Mouse (Mus musculus): ENCODE results near the gene Defb48. TPM values are rescaled to one million over a fixed set of nuclear protein-coding genes. Genes with fewer than 3 reads are reported as not detected.

Gene Defb48
- polyA plus RNA-seq (2015; fragmentation: Nextera tagmentation; extraction: Ambion mirVana): not detected in 2 replicates

DNA sequence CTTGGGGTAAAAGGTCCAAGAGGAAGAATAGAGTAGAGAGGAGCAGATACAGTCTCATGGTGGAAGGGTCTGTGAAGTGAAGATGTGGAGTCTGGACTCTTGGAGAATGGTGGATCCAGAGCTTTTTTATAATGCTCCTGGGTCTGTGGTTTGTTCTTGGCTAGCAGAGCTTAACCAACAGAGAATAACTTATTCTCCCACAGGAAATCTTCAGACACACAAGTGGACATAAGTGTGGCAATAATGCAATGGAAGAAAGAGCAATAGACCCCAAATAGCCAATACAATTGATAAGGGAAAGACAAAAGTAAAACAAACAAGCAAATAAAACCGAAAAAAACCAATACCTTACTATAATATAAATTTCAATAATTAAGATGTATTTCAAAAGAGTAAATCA lies at the start of gene Defb48:
Gene Defb48 (minus strand): TSS at position 101 of the 400 bp plus-strand sequence.
- Histone ChIP-seq H3K4me1 (ENCODE audit: control insufficient read depth, low read depth, low read length) (no peaks in the 10 kb centered on the region), H3K9me3 (replicated peaks; ENCODE audit: control insufficient read depth, low read length) (no peaks in the 10 kb centered on the region), H3K4me2 (ENCODE audit: low read depth, low read length) (no peak within 1 kb of the TSS), H3K9ac (ENCODE audit: low read depth, low read length) (no peak within 1 kb of the TSS), H3K36me3 (ENCODE audit: control insufficient read depth, insufficient read depth) (no peaks in the 10 kb centered on the region), H3K4me3 (ENCODE audit: low read depth, low read length) (no peak within 1 kb of the TSS), H3K27me3 (ENCODE audit: control insufficient read depth, insufficient read depth, low read depth, low read length) (no peaks in the 10 kb centered on the region), H3K27ac (ENCODE audit: low read length) (no peak within 1 kb of the TSS)
- ATAC-seq (ENCODE audit: low read depth): no peak
- WGBS (ENCODE audit: insufficient replicate concordance): 46% methylated on average over 1 of the region's 1 CpGs

DNA sequence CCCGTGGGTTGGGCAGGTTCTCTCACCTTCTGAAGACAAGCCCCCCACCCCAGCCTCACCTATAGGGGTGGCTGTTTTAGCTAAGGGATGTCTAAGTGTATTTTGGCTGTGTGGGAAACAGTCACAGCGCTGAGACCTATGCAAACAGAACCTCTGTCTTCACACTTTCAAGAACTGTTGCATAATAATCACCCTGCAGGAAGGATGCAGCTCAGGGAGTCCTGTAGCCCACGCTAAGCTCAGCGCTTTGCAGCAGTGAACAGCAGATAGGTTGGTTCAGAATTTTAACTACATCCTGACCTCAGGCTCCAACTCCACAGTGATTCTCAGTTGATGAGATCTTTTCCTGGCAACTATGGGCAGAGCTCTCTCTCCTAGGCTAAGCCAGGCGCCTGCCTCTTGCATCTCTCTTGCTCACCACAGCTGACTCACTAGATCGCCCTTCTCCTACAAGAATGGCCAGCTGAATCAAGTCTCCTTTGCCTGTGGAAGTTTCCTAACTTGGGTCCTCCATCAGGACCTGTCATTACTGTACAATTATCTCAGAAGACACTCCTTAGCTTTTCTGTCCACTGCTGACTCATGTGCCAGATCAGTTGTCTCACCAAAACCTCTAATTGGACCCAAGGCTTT lies 36.3 kb upstream of the Defb48 start:
- WGBS (ENCODE audit: insufficient replicate concordance): 37% methylated on average over 6 of the region's 6 CpGs
- Histone ChIP-seq H3K4me2 (ENCODE audit: low read depth, low read length) (no peak overlapping the region), H3K9me3 (replicated peaks; ENCODE audit: control insufficient read depth, low read length) (no peaks in the 10 kb centered on the region), H3K36me3 (ENCODE audit: control insufficient read depth, insufficient read depth) (no peaks in the 10 kb centered on the region), H3K27me3 (ENCODE audit: control insufficient read depth, insufficient read depth, low read depth, low read length) (no peaks in the 10 kb centered on the region), H3K4me3 (ENCODE audit: low read depth, low read length) (no peak overlapping the region), H3K27ac (ENCODE audit: low read length) (no peak overlapping the region), H3K9ac (ENCODE audit: low read depth, low read length) (no peak overlapping the region), H3K4me1 (ENCODE audit: control insufficient read depth, low read depth, low read length) (no peaks in the 10 kb centered on the region)
- no peak for ATAC-seq (ENCODE audit: low read depth)

DNA sequence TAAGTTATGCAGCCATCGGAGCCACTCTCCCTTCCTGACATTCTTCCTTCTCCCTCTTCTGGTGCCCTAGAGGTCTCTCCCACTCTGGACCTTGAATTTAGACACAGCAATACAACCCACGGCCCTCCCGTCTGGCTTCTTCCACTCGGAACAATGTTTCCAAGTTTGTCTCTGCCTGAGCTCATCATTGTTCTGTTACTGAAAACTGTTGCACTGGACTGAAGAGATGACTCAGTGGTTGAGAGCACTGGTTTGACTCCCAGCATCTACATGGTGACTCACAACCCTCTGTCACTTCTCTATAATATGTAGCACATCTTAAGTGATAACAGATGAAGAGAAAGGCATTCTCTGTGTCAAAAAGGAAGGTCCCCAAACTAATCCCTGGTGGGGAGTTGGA lies 30.4 kb upstream of the Defb48 start:
- H3K27me3 ChIP-seq (ENCODE audit: control insufficient read depth, insufficient read depth, low read depth, low read length): no peaks in the 10 kb centered on the region
- H3K27ac ChIP-seq (ENCODE audit: low read length): no peak overlapping the region
- ATAC-seq (ENCODE audit: low read depth): no peak
- H3K9me3 ChIP-seq (replicated peaks; ENCODE audit: control insufficient read depth, low read length): no peaks in the 10 kb centered on the region; the same call in 1 of the 2 replicates
- no peaks in the 10 kb centered on the region for H3K4me1 ChIP-seq (ENCODE audit: control insufficient read depth, low read depth, low read length)
- no peak overlapping the region for H3K9ac ChIP-seq (ENCODE audit: low read depth, low read length)
- WGBS (ENCODE audit: insufficient replicate concordance): 63% methylated on average over 4 of the region's 4 CpGs
- H3K4me2 ChIP-seq (ENCODE audit: low read depth, low read length): no peak overlapping the region
- H3K36me3 ChIP-seq (ENCODE audit: control insufficient read depth, insufficient read depth): no peaks in the 10 kb centered on the region
- no peak overlapping the region for H3K4me3 ChIP-seq (ENCODE audit: low read depth, low read length)

DNA sequence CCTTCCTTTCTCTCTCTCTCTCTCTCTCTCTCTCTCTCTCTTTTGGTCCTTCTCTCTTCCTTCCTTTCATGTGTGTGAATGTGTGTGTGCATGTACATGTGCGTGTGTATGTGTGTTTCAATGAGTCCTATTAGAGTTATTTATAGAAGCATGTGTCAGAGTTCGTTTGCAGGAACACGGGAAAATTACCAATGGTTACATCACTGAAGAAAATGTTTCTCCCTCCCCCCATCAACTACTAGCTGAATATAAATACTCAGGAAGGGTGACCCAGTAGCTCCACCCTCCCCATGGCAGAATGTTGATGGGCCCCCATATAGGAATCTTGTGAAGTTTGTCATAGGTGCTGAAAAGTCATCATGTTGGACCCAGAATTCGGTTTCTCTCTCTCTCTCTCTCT lies 28.8 kb upstream of the Defb48 start:
- Histone ChIP-seq H3K27ac (ENCODE audit: low read length) (no peak overlapping the region), H3K9me3 (replicated peaks; ENCODE audit: control insufficient read depth, low read length) (no peaks in the 10 kb centered on the region; the same call in 1 of the 2 replicates), H3K27me3 (ENCODE audit: control insufficient read depth, insufficient read depth, low read depth, low read length) (no peaks in the 10 kb centered on the region), H3K9ac (ENCODE audit: low read depth, low read length) (no peak overlapping the region), H3K4me1 (ENCODE audit: control insufficient read depth, low read depth, low read length) (no peaks in the 10 kb centered on the region), H3K36me3 (ENCODE audit: control insufficient read depth, insufficient read depth) (no peaks in the 10 kb centered on the region), H3K4me2 (ENCODE audit: low read depth, low read length) (no peak overlapping the region), H3K4me3 (ENCODE audit: low read depth, low read length) (no peak overlapping the region)
- ATAC-seq (ENCODE audit: low read depth): no peak
- 55% methylated on average over 4 of the region's 4 CpGs for WGBS (ENCODE audit: insufficient replicate concordance)

DNA sequence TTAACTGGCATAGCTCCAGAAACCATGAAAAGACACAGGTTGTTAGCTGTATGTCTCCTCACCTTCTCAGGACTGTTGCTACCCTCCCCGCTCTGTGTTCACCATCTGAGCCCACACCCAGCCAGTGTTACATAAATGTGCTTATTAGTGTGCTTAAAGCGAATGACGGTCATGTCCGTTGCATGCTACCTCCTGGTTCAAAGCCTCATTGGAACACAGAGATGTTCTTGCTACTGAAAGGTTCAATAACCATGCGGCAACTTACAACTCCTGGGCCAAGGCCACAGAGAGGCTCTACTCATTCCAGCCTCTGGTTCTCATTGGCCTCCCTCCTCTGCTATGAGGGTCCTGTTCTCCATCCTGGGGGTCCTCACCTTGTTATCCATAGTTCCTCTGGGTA lies 27.2 kb upstream of the Defb48 start, which contains the start of gene Defb43:
Gene Defb43 (plus strand): TSS at position 301 of the 400 bp plus-strand sequence.
- Histone ChIP-seq H3K9me3 (replicated peaks; ENCODE audit: control insufficient read depth, low read length) (no peaks in the 10 kb centered on the region; the same call in 1 of the 2 replicates), H3K4me3 (ENCODE audit: low read depth, low read length) (no peak within 1 kb of the TSS), H3K36me3 (ENCODE audit: control insufficient read depth, insufficient read depth) (no peaks in the 10 kb centered on the region), H3K4me2 (ENCODE audit: low read depth, low read length) (no peak within 1 kb of the TSS), H3K4me1 (ENCODE audit: control insufficient read depth, low read depth, low read length) (no peaks in the 10 kb centered on the region), H3K27me3 (ENCODE audit: control insufficient read depth, insufficient read depth, low read depth, low read length) (no peaks in the 10 kb centered on the region), H3K27ac (ENCODE audit: low read length) (no peak within 1 kb of the TSS), H3K9ac (ENCODE audit: low read depth, low read length) (no peak within 1 kb of the TSS)
- no peak for ATAC-seq (ENCODE audit: low read depth)
- 78% methylated on average over 5 of the region's 5 CpGs for WGBS (ENCODE audit: insufficient replicate concordance)

DNA sequence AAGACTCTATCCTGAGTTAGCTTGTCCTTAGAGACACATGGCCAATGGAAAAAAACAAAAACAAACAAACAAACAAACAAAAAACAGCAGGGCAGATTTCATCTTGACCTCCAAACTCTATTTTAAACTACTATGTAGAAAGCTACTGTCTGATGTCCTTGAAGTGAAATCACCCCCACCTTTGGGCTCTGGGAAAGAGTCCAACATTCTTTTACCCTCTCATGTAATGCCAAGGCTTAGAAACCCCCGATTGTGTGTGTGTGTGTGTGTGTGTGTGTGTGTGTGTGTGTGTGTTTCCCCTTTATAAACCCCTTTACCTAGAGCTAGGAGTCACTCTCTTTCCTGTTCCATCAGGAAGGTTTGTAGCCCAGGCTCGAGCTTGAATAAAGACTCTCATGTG lies 18.3 kb upstream of the Defb48 start:
- no peak overlapping the region for H3K27ac ChIP-seq (ENCODE audit: low read length)
- no peak overlapping the region for H3K4me2 ChIP-seq (ENCODE audit: low read depth, low read length)
- H3K36me3 ChIP-seq (ENCODE audit: control insufficient read depth, insufficient read depth): no peaks in the 10 kb centered on the region
- H3K27me3 ChIP-seq (ENCODE audit: control insufficient read depth, insufficient read depth, low read depth, low read length): no peaks in the 10 kb centered on the region
- ATAC-seq (ENCODE audit: low read depth): no peak
- H3K4me3 ChIP-seq (ENCODE audit: low read depth, low read length): no peak overlapping the region
- no peaks in the 10 kb centered on the region for H3K9me3 ChIP-seq (replicated peaks; ENCODE audit: control insufficient read depth, low read length)
- H3K9ac ChIP-seq (ENCODE audit: low read depth, low read length): no peak overlapping the region
- no peaks in the 10 kb centered on the region for H3K4me1 ChIP-seq (ENCODE audit: control insufficient read depth, low read depth, low read length)
- WGBS (ENCODE audit: insufficient replicate concordance): 45% methylated on average over 2 of the region's 2 CpGs

DNA sequence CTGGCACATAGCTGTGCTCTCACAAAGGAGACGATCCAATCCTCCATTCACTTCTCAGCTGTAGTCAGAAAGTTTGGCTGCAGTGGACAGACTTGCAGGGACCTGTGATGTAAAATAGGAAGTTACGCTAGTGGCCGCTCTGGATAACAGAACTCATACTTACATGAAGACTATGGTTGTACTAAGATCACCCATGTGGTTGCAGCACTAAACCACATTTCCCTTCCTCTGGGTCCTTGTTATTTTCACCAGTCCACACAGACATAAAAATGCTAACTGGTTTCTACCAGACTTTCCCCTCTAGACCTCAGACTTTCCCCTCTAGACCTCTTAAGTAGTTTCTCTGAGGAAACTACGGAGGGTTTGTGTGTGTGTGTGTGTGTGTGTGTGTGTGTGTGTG lies 14.7 kb upstream of the Defb48 start:
- H3K36me3 ChIP-seq (ENCODE audit: control insufficient read depth, insufficient read depth): no peaks in the 10 kb centered on the region
- H3K27ac ChIP-seq (ENCODE audit: low read length): no peak overlapping the region
- no peak overlapping the region for H3K4me3 ChIP-seq (ENCODE audit: low read depth, low read length)
- no peaks in the 10 kb centered on the region for H3K4me1 ChIP-seq (ENCODE audit: control insufficient read depth, low read depth, low read length)
- H3K9ac ChIP-seq (ENCODE audit: low read depth, low read length): no peak overlapping the region
- H3K4me2 ChIP-seq (ENCODE audit: low read depth, low read length): no peak overlapping the region
- 24% methylated on average over 4 of the region's 4 CpGs for WGBS (ENCODE audit: insufficient replicate concordance)
- H3K9me3 ChIP-seq (replicated peaks; ENCODE audit: control insufficient read depth, low read length): no peaks in the 10 kb centered on the region
- no peak for ATAC-seq (ENCODE audit: low read depth)
- no peaks in the 10 kb centered on the region for H3K27me3 ChIP-seq (ENCODE audit: control insufficient read depth, insufficient read depth, low read depth, low read length)

DNA sequence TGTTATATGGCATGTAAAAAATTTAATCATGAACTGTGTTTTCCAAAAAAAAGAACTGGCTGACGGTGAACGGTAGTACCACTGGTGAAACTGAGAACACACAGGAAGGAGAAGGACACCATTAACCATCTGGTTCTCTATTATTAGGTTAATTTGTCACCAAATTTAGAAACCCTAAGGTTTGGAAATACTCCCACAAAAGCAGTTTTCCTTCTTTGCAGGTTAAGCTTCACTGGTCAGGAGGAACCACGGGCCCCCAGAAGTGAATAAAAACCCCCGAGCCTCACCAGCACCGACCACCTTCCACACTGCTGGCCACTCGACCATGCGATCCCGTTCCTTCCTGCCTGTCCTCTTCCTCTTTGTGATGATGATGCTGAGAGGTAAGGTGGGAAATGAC lies 13.5 kb upstream of the Defb48 start, which contains the start of gene Defb47:
Gene Defb47 (plus strand): TSS at position 301 of the 400 bp plus-strand sequence.
- H3K27ac ChIP-seq (ENCODE audit: low read length): no peak within 1 kb of the TSS
- no peak for ATAC-seq (ENCODE audit: low read depth)
- WGBS (ENCODE audit: insufficient replicate concordance): 63% methylated on average over 8 of the region's 8 CpGs

DNA sequence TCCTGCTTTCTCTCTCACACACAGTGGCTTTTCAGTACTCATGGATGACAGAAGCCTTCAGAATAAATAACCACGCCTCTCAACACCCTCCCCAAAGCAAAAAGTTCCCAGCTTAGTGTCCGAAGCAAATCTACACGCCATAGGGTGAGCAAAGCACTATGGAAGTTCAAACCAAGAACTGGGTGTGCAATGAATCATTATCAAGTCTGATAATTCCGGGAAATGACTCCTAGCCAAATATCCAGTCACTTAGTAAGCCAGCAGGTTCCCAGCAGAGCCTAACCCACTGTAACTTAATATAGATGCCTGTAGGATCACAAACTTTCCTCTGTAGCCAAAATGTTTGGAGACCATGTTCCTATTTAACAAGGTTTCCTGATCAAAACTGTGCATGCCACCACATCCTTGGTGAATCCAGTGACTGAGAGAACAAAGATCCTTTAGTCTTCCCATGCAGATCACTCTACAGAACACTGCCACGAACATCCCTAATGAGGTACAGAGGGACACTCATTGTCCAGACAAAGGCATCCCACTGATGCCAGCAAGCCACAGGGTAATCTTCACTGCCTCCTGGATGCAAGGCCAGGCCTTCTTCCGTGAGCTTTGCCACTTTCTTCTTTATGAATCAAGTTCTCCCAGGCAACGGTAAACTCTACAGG lies 7.7 kb upstream of the Defb48 start:
- H3K4me2 ChIP-seq (ENCODE audit: low read depth, low read length): no peak overlapping the region
- H3K27ac ChIP-seq (ENCODE audit: low read length): no peak overlapping the region
- 58% methylated on average over 7 of the region's 7 CpGs for WGBS (ENCODE audit: insufficient replicate concordance)
- no peak overlapping the region for H3K4me3 ChIP-seq (ENCODE audit: low read depth, low read length)
- no peaks in the 10 kb centered on the region for H3K9me3 ChIP-seq (replicated peaks; ENCODE audit: control insufficient read depth, low read length)
- no peak for ATAC-seq (ENCODE audit: low read depth)
- no peaks in the 10 kb centered on the region for H3K36me3 ChIP-seq (ENCODE audit: control insufficient read depth, insufficient read depth)
- H3K27me3 ChIP-seq (ENCODE audit: control insufficient read depth, insufficient read depth, low read depth, low read length): no peaks in the 10 kb centered on the region
- H3K9ac ChIP-seq (ENCODE audit: low read depth, low read length): no peak overlapping the region
- no peaks in the 10 kb centered on the region for H3K4me1 ChIP-seq (ENCODE audit: control insufficient read depth, low read depth, low read length)

More for the DNA sequence above, 13.5 kb upstream of the Defb48 start, which contains the start of gene Defb47:
- H3K27me3 ChIP-seq (ENCODE audit: control insufficient read depth, insufficient read depth, low read depth, low read length): no peaks in the 10 kb centered on the region
- H3K36me3 ChIP-seq (ENCODE audit: control insufficient read depth, insufficient read depth): no peaks in the 10 kb centered on the region
- no peak within 1 kb of the TSS for H3K4me3 ChIP-seq (ENCODE audit: low read depth, low read length)
- H3K4me1 ChIP-seq (ENCODE audit: control insufficient read depth, low read depth, low read length): no peaks in the 10 kb centered on the region
- no peaks in the 10 kb centered on the region for H3K9me3 ChIP-seq (replicated peaks; ENCODE audit: control insufficient read depth, low read length)
- no peak within 1 kb of the TSS for H3K9ac ChIP-seq (ENCODE audit: low read depth, low read length)
- no peak within 1 kb of the TSS for H3K4me2 ChIP-seq (ENCODE audit: low read depth, low read length)
